In the genomic region with DNA sequence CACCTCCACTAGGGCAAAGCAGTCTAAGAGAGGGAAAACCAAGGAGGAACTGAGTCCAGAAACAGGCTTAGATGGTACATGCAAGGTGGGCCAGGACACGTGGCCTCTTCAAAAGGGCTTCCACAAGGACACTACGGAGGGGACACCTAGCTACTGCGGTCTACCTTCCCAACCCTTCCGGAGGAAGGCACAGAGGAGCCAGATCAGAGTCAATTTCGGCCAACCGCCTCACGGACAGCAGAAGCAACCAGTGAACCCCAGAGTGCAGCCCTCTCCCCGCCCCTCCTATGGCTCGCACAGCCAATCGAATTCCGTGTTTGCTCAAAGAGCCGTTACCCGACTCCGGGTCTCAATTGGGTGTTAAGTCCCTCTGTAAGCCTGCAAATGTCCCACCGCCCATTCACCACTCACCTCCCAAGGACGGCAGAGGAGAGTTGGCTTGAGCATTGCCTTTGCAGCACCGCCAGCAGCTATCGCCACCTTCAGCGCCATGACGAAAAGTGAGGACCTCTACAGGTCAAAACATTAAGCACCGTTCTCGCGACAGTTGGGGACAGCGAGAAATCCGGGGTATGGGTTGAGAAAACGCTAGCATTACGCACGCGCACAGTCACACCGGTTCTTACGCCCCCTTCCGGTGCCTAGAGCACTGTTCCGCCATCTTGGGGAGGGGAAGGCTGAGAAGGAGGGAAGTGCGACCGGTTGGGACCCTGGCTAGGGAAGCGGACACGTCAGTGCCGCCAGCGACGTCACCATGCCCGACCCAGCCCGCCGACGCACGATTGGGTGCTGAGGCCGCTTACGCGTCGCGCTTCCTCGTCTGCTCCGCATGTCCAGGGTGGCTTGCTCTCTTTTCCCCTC, we compare ENCODE assay signal across 8 mouse cellular contexts. TPM values are rescaled to one million over a fixed set of nuclear protein-coding genes. Genes with fewer than 3 reads are reported as not detected.
DNase-seq lines count a peak whose midpoint lies in the region; ATAC-seq lines count a peak whose summit lies in the region.

A gene (minus strand): TSS at position 534 of the 861 bp plus-strand sequence.
A gene (plus strand): TSS at position 665 of the 861 bp plus-strand sequence.

- no peaks in the 10 kb centered on the region for H3K27me3 ChIP-seq in heart, embryonic 14.5 days (ENCODE audit: control insufficient read depth, insufficient read depth, low read length)
- H3K27me3 ChIP-seq in liver, embryonic 13.5 days = no peaks in the 10 kb centered on the region
- no peaks in the 10 kb centered on the region for H3K27me3 ChIP-seq in stomach, embryonic 16.5 days (ENCODE audit: control insufficient read depth, insufficient read depth, low read length)

- peak; percentile 88 for ATAC-seq in CD4-positive, CD25-positive, alpha-beta regulatory T cell, adult 4 months
- peak; percentile 96 for ATAC-seq in heart, embryonic 14.5 days (ENCODE audit: insufficient number of reproducible peaks, insufficient read depth, low FRiP score, low read depth)
- peak; percentile 92 for ATAC-seq in liver, embryonic 13.5 days (ENCODE audit: low read depth)
- peak; percentile 97 for ATAC-seq in stomach, embryonic 16.5 days (ENCODE audit: insufficient read depth, low FRiP score)

- H3K4me3 ChIP-seq in heart, embryonic 14.5 days (ENCODE audit: control insufficient read depth in 1 of 2, insufficient read depth in 1 of 2, low read depth in 1 of 2, low read length in 2 of 2) = peak within 1 kb of the TSS; percentile 60 to 75
- peak within 1 kb of the TSS; percentile 72 for H3K4me3 ChIP-seq in liver, embryonic 13.5 days (replicated peaks)
- peak within 1 kb of the TSS; percentile 67 for H3K4me3 ChIP-seq in stomach, embryonic 16.5 days (replicated peaks; ENCODE audit: low read length)

- peak within 1 kb of the TSS; percentile 72 for H3K4me2 ChIP-seq in heart, embryonic 14.5 days (ENCODE audit: low read length)
- H3K4me2 ChIP-seq in liver, embryonic 13.5 days = peak within 1 kb of the TSS; percentile 76
- peak within 1 kb of the TSS; percentile 61 for H3K4me2 ChIP-seq in stomach, embryonic 16.5 days (ENCODE audit: low read depth, low read length)

- H3K4me1 ChIP-seq in heart, embryonic 14.5 days (ENCODE audit: control insufficient read depth in 2 of 2, insufficient read depth in 2 of 2, low read length in 2 of 2) = no peaks in the 10 kb centered on the region; a peak in 1 of 4 replicates
- H3K4me1 ChIP-seq in liver, embryonic 13.5 days (replicated peaks) = peaks cover 24% of the 10 kb centered on the region
- H3K4me1 ChIP-seq in stomach, embryonic 16.5 days (ENCODE audit: control insufficient read depth, insufficient read depth, low read length) = peaks cover 12% of the 10 kb centered on the region

- peaks cover 32% of the 10 kb centered on the region for H3K36me3 ChIP-seq in heart, embryonic 14.5 days (ENCODE audit: control insufficient read depth, insufficient read depth, low read length)
- H3K36me3 ChIP-seq in liver, embryonic 13.5 days = peaks cover 28% of the 10 kb centered on the region
- no peaks in the 10 kb centered on the region for H3K36me3 ChIP-seq in stomach, embryonic 16.5 days (ENCODE audit: control insufficient read depth, insufficient read depth, low read length)

- DNase-seq in c-Kit-negative CD71-positive TER-119-positive erythroid progenitor cells, embryonic 14.5 days (ENCODE audit: low read depth, low spot score) = peak; percentile 83
- peak; percentile 94 for DNase-seq in fibroblast of lung, adult 2 months (ENCODE audit: low read depth)
- peak; percentile 95 for DNase-seq in kidney, postnatal 14 days
- peak; percentile 87 for DNase-seq in liver, embryonic 13.5 days
- peak; percentile 92 for DNase-seq in neural tube, embryonic 10.5 days (ENCODE audit: extremely low spot score, low spot score)

- 11% methylated on average over 46 of the region's 52 CpGs for WGBS in heart, embryonic 14.5 days
- WGBS in liver, embryonic 13.5 days (ENCODE audit: insufficient replicate concordance) = 10% methylated on average over 52 of the region's 52 CpGs
- 14% methylated on average over 52 of the region's 52 CpGs for WGBS in stomach, embryonic 16.5 days

- H3K27ac ChIP-seq in heart, embryonic 14.5 days (replicated peaks in 1 of 2; ENCODE audit: control insufficient read depth in 1 of 2, insufficient read depth in 1 of 2, low read depth in 2 of 2, low read length in 2 of 2) = peak within 1 kb of the TSS; percentile 93 to 96
- H3K27ac ChIP-seq in liver, embryonic 13.5 days = peak within 1 kb of the TSS; percentile 91
- peak within 1 kb of the TSS; percentile 92 for H3K27ac ChIP-seq in stomach, embryonic 16.5 days (ENCODE audit: low read length)

- no peaks in the 10 kb centered on the region for H3K9me3 ChIP-seq in heart, embryonic 14.5 days (ENCODE audit: control insufficient read depth, low read length)
- no peaks in the 10 kb centered on the region; the same call in 1 of the 2 replicates for H3K9me3 ChIP-seq in liver, embryonic 13.5 days (replicated peaks)
- no peaks in the 10 kb centered on the region for H3K9me3 ChIP-seq in stomach, embryonic 16.5 days (replicated peaks; ENCODE audit: control insufficient read depth, low read length)

- peak within 1 kb of the TSS; percentile 85 for H3K9ac ChIP-seq in heart, embryonic 14.5 days (ENCODE audit: low read length)
- H3K9ac ChIP-seq in liver, embryonic 13.5 days = peak within 1 kb of the TSS; percentile 84
- H3K9ac ChIP-seq in stomach, embryonic 16.5 days (ENCODE audit: low read length) = peak within 1 kb of the TSS; percentile 83

RNA-seq across cellular contexts. Expression of the first gene that starts in this region (rescaled TPM):
- polyA plus RNA-seq in CD4-positive, CD25-positive, alpha-beta regulatory T cell, adult 4 months (2017; shearing (Covaris generic)) = 100 to 1,000 TPM; 146 to 173 TPM
- polyA plus RNA-seq in heart, embryonic 14.5 days (2014; fragmentation: Nextera tagmentation; extraction: Ambion mirVana) = 498 and 508 TPM in 2 replicates
- polyA plus RNA-seq in liver, embryonic 13.5 days (2015; fragmentation: Nextera tagmentation; extraction: Ambion mirVana) = 130 and 131 TPM in 2 replicates
- 197 and 209 TPM in 2 replicates for polyA plus RNA-seq in stomach, embryonic 16.5 days (2015; fragmentation: Nextera tagmentation; extraction: Ambion mirVana)

RNA-seq across cellular contexts. Expression of the second gene that starts in this region (rescaled TPM):
- 100 to 1,000 TPM; 214 to 239 TPM for polyA plus RNA-seq in CD4-positive, CD25-positive, alpha-beta regulatory T cell, adult 4 months (2017; shearing (Covaris generic))
- polyA plus RNA-seq in heart, embryonic 14.5 days (2014; fragmentation: Nextera tagmentation; extraction: Ambion mirVana) = 186 and 206 TPM in 2 replicates
- 144 and 157 TPM in 2 replicates for polyA plus RNA-seq in liver, embryonic 13.5 days (2015; fragmentation: Nextera tagmentation; extraction: Ambion mirVana)
- polyA plus RNA-seq in stomach, embryonic 16.5 days (2015; fragmentation: Nextera tagmentation; extraction: Ambion mirVana) = 248 and 275 TPM in 2 replicates

Comparison
In these comparisons a context has a peak if more than half of its experiments do, and no peak if none do; other contexts are left out.
1. Peak in every context shown above with its lines: DNase-seq, ATAC-seq, H3K4me3 ChIP-seq and H3K27ac ChIP-seq.